Mouse (Mus musculus) embryonic facial prominence, embryonic 13.5 days (tissue): ENCODE results near the gene Thap8. TPM values are rescaled to one million over a fixed set of nuclear protein-coding genes. Genes with fewer than 3 reads are reported as not detected.
"Not testable (repeated sequence)": the region's sequence is repeated elsewhere in the genome, so short reads cannot be mapped to it uniquely, and the experiment has no call there.

Experiments
- ATAC-seq: fragments of 200-750 bp; cut with Nextera tagmentation; 2 replicates; pipeline ENCODE4 v1.8.0; 2017; ENCODE audit warnings: low read depth; ENCODE audit not compliant: insufficient number of reproducible peaks, insufficient read depth, low FRiP score, low TSS enrichment
- H3K27ac ChIP-seq: fragments of 300-500 bp; sonication (generic); 2 replicates; pipeline ENCODE4 v1.5.1; 2015; ENCODE audit warnings: moderate library complexity, mild to moderate bottlenecking, inconsistent platforms
- H3K27me3 ChIP-seq: fragments of 300-500 bp; sonication (generic); 2 replicates; pipeline ENCODE4 v1.6.1; 2015; ENCODE audit warnings: mild to moderate bottlenecking, inconsistent platforms
- H3K36me3 ChIP-seq: fragments of 300-500 bp; sonication (generic); 2 replicates; pipeline ENCODE4 v1.6.1; 2015; ENCODE audit warnings: mild to moderate bottlenecking, inconsistent platforms
- H3K4me1 ChIP-seq: fragments of 300-500 bp; sonication (generic); 2 replicates; pipeline ENCODE4 v1.6.1; 2015; ENCODE audit warnings: inconsistent platforms
- H3K4me2 ChIP-seq: fragments of 300-500 bp; sonication (generic); 2 replicates; pipeline ENCODE4 v1.6.1; 2015; ENCODE audit warnings: moderate library complexity, mild to moderate bottlenecking, inconsistent platforms
- H3K4me3 ChIP-seq: fragments of 300-500 bp; sonication (generic); 2 replicates; pipeline ENCODE4 v1.5.1; 2015; ENCODE audit warnings: mild to moderate bottlenecking, inconsistent platforms
- H3K9ac ChIP-seq: fragments of 300-500 bp; sonication (generic); 2 replicates; pipeline ENCODE4 v1.6.1; 2015; ENCODE audit warnings: mild to moderate bottlenecking, inconsistent platforms
- H3K9me3 ChIP-seq: fragments of 300-500 bp; sonication (generic); 2 replicates; pipeline ENCODE4 v1.6.1; 2016; ENCODE audit warnings: inconsistent platforms
- WGBS: fragments of 180-500 bp; shearing (Covaris S2); methylation state at CpG from one replicate; pipeline ENCODE4 v1.1.7; 2015; ENCODE audit warnings: mixed read lengths; 5-methylcytosine and 5-hydroxymethylcytosine counted together
- polyA plus RNA-seq: library from polyadenylated mRNA; unstranded; fragments of >200 nt; fragmentation: Nextera tagmentation; extraction: Ambion mirVana; gene quantifications from 2 replicates; pipeline ENCODE4 v1.2.1, GENCODE M21; 2015

Gene Thap8
- 0.15 and 0.59 TPM in 2 replicates for polyA plus RNA-seq

- Histone ChIP-seq H3K4me1 (peaks cover 12% of the 10 kb centered on the region), H3K9ac (peak within 1 kb of the TSS; percentile 69), H3K27me3 (no peaks in the 10 kb centered on the region), H3K9me3 (no peaks in the 10 kb centered on the region), H3K27ac (peak within 1 kb of the TSS; percentile 97), H3K4me2 (peak within 1 kb of the TSS; percentile 85), H3K36me3 (no peaks in the 10 kb centered on the region), H3K4me3 (peak within 1 kb of the TSS; percentile 81)
- ATAC-seq: peak; percentile 94
- under 1% methylated on average over 49 of the region's 49 CpGs for WGBS
Observed at GRCm38 (mm10) chr7:30279951-30280669, at the start of gene Thap8, which contains the start of gene Wdr62. Gene Thap8 (plus strand): TSS chr7:30280094. Gene Wdr62 (minus strand): TSS chr7:30280419.

- Histone ChIP-seq H3K9me3 (no peaks in the 10 kb centered on the region), H3K4me1 (peaks cover 19% of the 10 kb centered on the region), H3K27ac (peak overlapping the region; percentile 94; the same call in 1 of the 2 replicates), H3K4me3 (peak overlapping the region; percentile 66), H3K4me2 (peak overlapping the region; percentile 80), H3K36me3 (peaks cover 45% of the 10 kb centered on the region), H3K9ac (peak overlapping the region; percentile 80), H3K27me3 (no peaks in the 10 kb centered on the region)
- under 1% methylated on average over 16 of the region's 16 CpGs for WGBS
- peak; percentile 3; the same call in 1 of the 2 replicates for ATAC-seq
Observed at GRCm38 (mm10) chr7:30231328-30231668, 48.6 kb upstream of the Thap8 start.

GRCm38 (mm10) chr7:30231669-30232454 is 48.0 kb upstream of the Thap8 start, which contains the start of the genes Polr2i and Tbcb:
Gene Polr2i (plus strand): TSS chr7:30231948.
Gene Tbcb (minus strand): TSS chr7:30232272.
- H3K9ac ChIP-seq: peak within 1 kb of the TSS; percentile 80
- H3K9me3 ChIP-seq: no peaks in the 10 kb centered on the region
- peak; percentile 90 for ATAC-seq
- peak within 1 kb of the TSS; percentile 94 for H3K27ac ChIP-seq
- H3K27me3 ChIP-seq: no peaks in the 10 kb centered on the region
- peaks cover 19% of the 10 kb centered on the region for H3K4me1 ChIP-seq
- H3K4me2 ChIP-seq: peak within 1 kb of the TSS; percentile 80
- WGBS: under 1% methylated on average over 67 of the region's 67 CpGs
- H3K4me3 ChIP-seq: peak within 1 kb of the TSS; percentile 66
- peaks cover 39% of the 10 kb centered on the region for H3K36me3 ChIP-seq

GRCm38 (mm10) chr7:30232631-30233148 is 47.2 kb upstream of the Thap8 start:
- Histone ChIP-seq H3K9ac (peak overlapping the region; percentile 80), H3K4me1 (peaks cover 19% of the 10 kb centered on the region), H3K36me3 (peaks cover 31% of the 10 kb centered on the region), H3K27ac (peak overlapping the region; percentile 94), H3K9me3 (no peaks in the 10 kb centered on the region), H3K4me2 (peak overlapping the region; percentile 80), H3K4me3 (peak overlapping the region; percentile 66), H3K27me3 (no peaks in the 10 kb centered on the region)
- ATAC-seq: no peak
- WGBS: 3% methylated on average over 24 of the region's 24 CpGs

GRCm38 (mm10) chr7:30233387-30233786 is 46.5 kb upstream of the Thap8 start:
- peaks cover 19% of the 10 kb centered on the region for H3K4me1 ChIP-seq
- H3K4me3 ChIP-seq: peak overlapping the region; percentile 66
- H3K4me2 ChIP-seq: peak overlapping the region; percentile 80
- no peaks in the 10 kb centered on the region for H3K9me3 ChIP-seq
- no peak for ATAC-seq
- H3K27ac ChIP-seq: no peak overlapping the region
- no peaks in the 10 kb centered on the region for H3K27me3 ChIP-seq
- H3K36me3 ChIP-seq: peaks cover 24% of the 10 kb centered on the region
- 91% methylated on average over 20 of the region's 20 CpGs for WGBS
- peak overlapping the region; percentile 80; the same call in 1 of the 2 replicates for H3K9ac ChIP-seq

GRCm38 (mm10) chr7:30234276-30234858 is 45.5 kb upstream of the Thap8 start:
- Histone ChIP-seq H3K9ac (no peak overlapping the region), H3K27ac (no peak overlapping the region), H3K9me3 (no peaks in the 10 kb centered on the region), H3K4me2 (no peak overlapping the region), H3K4me3 (no peak overlapping the region), H3K36me3 (peaks cover 24% of the 10 kb centered on the region), H3K27me3 (no peaks in the 10 kb centered on the region), H3K4me1 (peaks cover 19% of the 10 kb centered on the region)
- ATAC-seq: no peak
- WGBS: 95% methylated on average over 15 of the region's 15 CpGs

GRCm38 (mm10) chr7:30235091-30235490 is 44.8 kb upstream of the Thap8 start:
- H3K9me3 ChIP-seq: no peaks in the 10 kb centered on the region
- WGBS: 93% methylated on average over 8 of the region's 8 CpGs
- H3K4me1 ChIP-seq: peaks cover 19% of the 10 kb centered on the region
- peaks cover 19% of the 10 kb centered on the region for H3K36me3 ChIP-seq
- no peak for ATAC-seq
- no peak overlapping the region for H3K4me3 ChIP-seq
- no peak overlapping the region for H3K4me2 ChIP-seq
- no peak overlapping the region for H3K27ac ChIP-seq
- H3K27me3 ChIP-seq: no peaks in the 10 kb centered on the region
- H3K9ac ChIP-seq: no peak overlapping the region

- no peaks in the 10 kb centered on the region for H3K27me3 ChIP-seq
- H3K9me3 ChIP-seq: no peaks in the 10 kb centered on the region
- peaks cover 16% of the 10 kb centered on the region for H3K4me1 ChIP-seq
- no peak within 1 kb of the TSS for H3K9ac ChIP-seq
- no peak for ATAC-seq
- WGBS: 90% methylated on average over 4 of the region's 4 CpGs
- no peak within 1 kb of the TSS for H3K4me2 ChIP-seq
- no peak within 1 kb of the TSS for H3K4me3 ChIP-seq
- H3K36me3 ChIP-seq: peaks cover 19% of the 10 kb centered on the region
- H3K27ac ChIP-seq: no peak within 1 kb of the TSS
Observed at GRCm38 (mm10) chr7:30235625-30236024, 44.3 kb upstream of the Thap8 start, which contains the start of gene Ovol3. Gene Ovol3 (minus strand): TSS chr7:30235725.

- WGBS: 72% methylated on average over 3 of the region's 3 CpGs
- H3K27ac ChIP-seq, ATAC-seq, H3K4me2 ChIP-seq, H3K9ac ChIP-seq, H3K27me3 ChIP-seq, H3K4me3 ChIP-seq, H3K9me3 ChIP-seq: not testable (repeated sequence)
- peaks cover 27% of the 10 kb centered on the region for H3K36me3 ChIP-seq
- H3K4me1 ChIP-seq: peaks cover 11% of the 10 kb centered on the region
Observed at GRCm38 (mm10) chr7:30237374-30237773, 42.5 kb upstream of the Thap8 start.

GRCm38 (mm10) chr7:30251956-30252954 is 27.6 kb upstream of the Thap8 start:
- no peaks in the 10 kb centered on the region for H3K9me3 ChIP-seq
- H3K4me3 ChIP-seq: no peak overlapping the region
- no peak overlapping the region for H3K9ac ChIP-seq
- H3K4me1 ChIP-seq: no peaks in the 10 kb centered on the region
- H3K4me2 ChIP-seq: no peak overlapping the region
- WGBS: 84% methylated on average over 12 of the region's 12 CpGs
- ATAC-seq: no peak
- H3K27ac ChIP-seq: no peak overlapping the region
- no peaks in the 10 kb centered on the region for H3K27me3 ChIP-seq
- H3K36me3 ChIP-seq: peaks cover 9% of the 10 kb centered on the region; the same call in 1 of the 2 replicates
